Mouse (Mus musculus): ENCODE results near the gene D630039A03Rik. TPM values are rescaled to one million over a fixed set of nuclear protein-coding genes. Genes with fewer than 3 reads are reported as not detected.
"Not testable (repeated sequence)": the region's sequence is repeated elsewhere in the genome, so short reads cannot be mapped to it uniquely, and the experiment has no call there.

Gene D630039A03Rik
- polyA plus RNA-seq, 1 experiment from 2014 or later, result not detected

- Histone ChIP-seq H3K4me1 (replicated peaks; ENCODE audit: control insufficient read depth, insufficient read depth, low read length) (no peaks in the 10 kb centered on the region; the same call in 1 of the 2 replicates), H3K27ac (ENCODE audit: low read depth, low read length) (no peak overlapping the region), H3K9me3 (ENCODE audit: control insufficient read depth, low read length) (no peaks in the 10 kb centered on the region), H3K27me3 (ENCODE audit: control insufficient read depth, insufficient read depth, low read length) (no peaks in the 10 kb centered on the region), H3K4me3 (ENCODE audit: low read depth, low read length) (no peak overlapping the region), H3K36me3 (ENCODE audit: control insufficient read depth, insufficient read depth, low read length) (no peaks in the 10 kb centered on the region), H3K9ac (ENCODE audit: low read length) (no peak overlapping the region), H3K4me2 (ENCODE audit: low read depth, low read length, severe bottlenecking) (no peak overlapping the region)
- WGBS, result 14% methylated on average over 5 of the region's 5 CpGs
- ATAC-seq (replicated peaks; ENCODE audit: low FRiP score) (0 out of 2 replicates have a peak, but pooled peaks have one; percentile 50), DNase-seq (ENCODE audit: low spot score) (peak; percentile 78)
Measured at GRCm38 (mm10) chr4:57904211-57904610, 11.9 kb downstream of the D630039A03Rik start.

GRCm38 (mm10) chr4:57902619-57903018, 13.5 kb downstream of the D630039A03Rik start:
- WGBS, result 85% methylated on average over 5 of the region's 5 CpGs
- Histone ChIP-seq H3K27ac (ENCODE audit: low read depth, low read length) (no peak overlapping the region), H3K4me3 (ENCODE audit: low read depth, low read length) (no peak overlapping the region), H3K4me1 (replicated peaks; ENCODE audit: control insufficient read depth, insufficient read depth, low read length) (no peaks in the 10 kb centered on the region; the same call in 1 of the 2 replicates), H3K27me3 (ENCODE audit: control insufficient read depth, insufficient read depth, low read length) (no peaks in the 10 kb centered on the region), H3K4me2 (ENCODE audit: low read depth, low read length, severe bottlenecking) (no peak overlapping the region), H3K9me3 (ENCODE audit: control insufficient read depth, low read length) (no peaks in the 10 kb centered on the region), H3K9ac (ENCODE audit: low read length) (no peak overlapping the region), H3K36me3 (ENCODE audit: control insufficient read depth, insufficient read depth, low read length) (no peaks in the 10 kb centered on the region)
- DNase-seq (ENCODE audit: low spot score), result no peak
- ATAC-seq (replicated peaks; ENCODE audit: low FRiP score), result no peak

DNA sequence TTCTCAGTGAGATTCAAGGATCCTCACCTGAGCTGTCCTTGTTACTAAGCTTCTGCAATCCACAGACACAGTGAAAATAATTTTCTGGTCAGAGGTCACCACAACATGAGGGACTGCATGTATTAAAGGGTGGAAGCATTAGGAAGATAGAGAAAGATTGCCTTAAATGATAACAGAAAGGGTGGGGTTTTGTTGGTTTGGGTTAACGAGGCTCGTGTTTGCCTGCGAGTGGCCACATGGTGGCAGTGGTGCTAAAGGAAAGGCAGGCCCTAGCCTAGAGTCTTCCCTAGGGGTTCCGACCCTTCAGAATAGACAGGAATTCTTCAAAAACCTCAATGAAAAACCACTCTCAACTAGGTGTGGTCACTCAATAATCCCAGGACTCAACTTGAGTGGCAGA, 14.9 kb downstream of the D630039A03Rik start:
- Histone ChIP-seq H3K27ac (ENCODE audit: low read depth, low read length) (no peak overlapping the region), H3K9ac (ENCODE audit: low read length) (no peak overlapping the region), H3K4me3 (ENCODE audit: low read depth, low read length) (no peak overlapping the region), H3K4me1 (replicated peaks; ENCODE audit: control insufficient read depth, insufficient read depth, low read length) (no peaks in the 10 kb centered on the region; the same call in 1 of the 2 replicates), H3K27me3 (ENCODE audit: control insufficient read depth, insufficient read depth, low read length) (no peaks in the 10 kb centered on the region), H3K36me3 (ENCODE audit: control insufficient read depth, insufficient read depth, low read length) (no peaks in the 10 kb centered on the region), H3K9me3 (ENCODE audit: control insufficient read depth, low read length) (no peaks in the 10 kb centered on the region), H3K4me2 (ENCODE audit: low read depth, low read length, severe bottlenecking) (no peak overlapping the region)
- ATAC-seq (replicated peaks; ENCODE audit: low FRiP score), result 0 out of 2 replicates have a peak, but pooled peaks have one; percentile 61
- peak; percentile 68 for DNase-seq (ENCODE audit: low spot score)
- 11% methylated on average over 4 of the region's 4 CpGs for WGBS

DNA sequence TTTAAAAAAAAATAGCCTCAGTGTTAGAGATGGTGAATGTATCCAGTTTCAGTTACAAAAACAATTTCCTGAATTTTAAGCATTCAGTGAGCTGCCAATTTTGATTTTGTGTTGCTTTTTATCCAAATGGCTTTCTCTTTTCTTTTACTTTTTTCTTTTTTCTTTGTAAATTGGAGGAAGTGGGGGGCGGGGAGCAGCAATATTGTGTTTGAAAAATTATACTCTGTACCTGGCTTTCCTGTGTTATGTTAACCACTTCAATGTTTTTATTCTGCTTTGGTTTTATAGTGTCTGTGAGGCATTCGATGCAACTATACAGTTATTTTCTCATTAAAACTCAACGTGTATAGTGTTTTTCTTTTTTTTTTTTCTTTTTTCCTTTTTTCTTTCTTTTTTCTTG, 19.5 kb downstream of the D630039A03Rik start:
- H3K36me3 ChIP-seq (ENCODE audit: control insufficient read depth, insufficient read depth, low read length), result no peaks in the 10 kb centered on the region
- no peak overlapping the region for H3K9ac ChIP-seq (ENCODE audit: low read length)
- H3K27ac ChIP-seq (ENCODE audit: low read depth, low read length), result no peak overlapping the region
- DNase-seq (ENCODE audit: low spot score) (no peak), ATAC-seq (replicated peaks; ENCODE audit: low FRiP score) (no peak)
- H3K27me3 ChIP-seq (ENCODE audit: control insufficient read depth, insufficient read depth, low read length), result no peaks in the 10 kb centered on the region
- no peak overlapping the region for H3K4me3 ChIP-seq (ENCODE audit: low read depth, low read length)
- no peak overlapping the region for H3K4me2 ChIP-seq (ENCODE audit: low read depth, low read length, severe bottlenecking)
- no peaks in the 10 kb centered on the region for H3K9me3 ChIP-seq (ENCODE audit: control insufficient read depth, low read length)
- 67% methylated on average over 3 of the region's 3 CpGs for WGBS
- 0 out of 2 replicates have a peak, but pooled peaks cover 4% of the 10 kb centered on the region for H3K4me1 ChIP-seq (replicated peaks; ENCODE audit: control insufficient read depth, insufficient read depth, low read length)

- ATAC-seq (replicated peaks; ENCODE audit: low FRiP score), result no peak
- Histone ChIP-seq H3K9ac (ENCODE audit: low read length) (no peak overlapping the region), H3K4me2 (ENCODE audit: low read depth, low read length, severe bottlenecking) (no peak overlapping the region), H3K4me1 (replicated peaks; ENCODE audit: control insufficient read depth, insufficient read depth, low read length) (peaks cover 9% of the 10 kb centered on the region; the same call in 1 of the 2 replicates), H3K27ac (ENCODE audit: low read depth, low read length) (no peak overlapping the region), H3K27me3 (ENCODE audit: control insufficient read depth, insufficient read depth, low read length) (no peaks in the 10 kb centered on the region), H3K4me3 (ENCODE audit: low read depth, low read length) (no peak overlapping the region), H3K36me3 (ENCODE audit: control insufficient read depth, insufficient read depth, low read length) (no peaks in the 10 kb centered on the region), H3K9me3 (ENCODE audit: control insufficient read depth, low read length) (no peaks in the 10 kb centered on the region)
- 71% methylated on average over 6 of the region's 6 CpGs for WGBS
- peak; percentile 17 for DNase-seq (ENCODE audit: low spot score)
Measured at GRCm38 (mm10) chr4:57895902-57896301, 20.2 kb downstream of the D630039A03Rik start.

GRCm38 (mm10) chr4:57895140-57895539, 21.0 kb downstream of the D630039A03Rik start:
- DNase-seq (ENCODE audit: low spot score), result peak; percentile 43

DNA sequence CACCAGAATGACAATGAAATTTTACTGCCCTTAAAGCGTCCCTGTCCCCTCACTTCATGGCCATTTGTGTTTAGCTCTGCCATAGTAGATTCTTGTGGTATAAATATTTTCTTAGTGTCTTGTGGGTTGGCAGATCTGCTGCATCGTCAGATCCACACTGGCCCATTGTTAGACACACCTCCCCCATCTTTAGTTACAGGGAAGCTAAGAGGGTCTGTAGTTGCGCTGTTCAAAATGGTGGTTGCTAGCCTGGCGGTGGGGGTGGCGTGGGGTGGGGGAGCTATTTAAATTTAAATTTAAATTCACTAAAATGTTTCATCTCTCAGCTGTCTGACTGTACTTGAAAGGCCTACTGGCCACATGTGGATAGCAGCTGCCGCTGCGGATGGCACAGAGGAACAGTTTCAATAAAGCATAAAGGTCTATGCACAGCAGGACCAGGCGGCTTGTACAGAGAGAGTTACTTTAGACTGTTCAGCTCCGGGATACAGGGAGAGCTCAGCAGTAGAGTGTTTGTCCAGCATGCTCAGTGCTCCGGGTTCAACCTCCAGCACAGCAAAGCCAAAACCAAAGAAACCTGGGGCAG, 24.0 kb downstream of the D630039A03Rik start:
- Histone ChIP-seq H3K4me3 (ENCODE audit: low read depth, low read length) (no peak overlapping the region), H3K27me3 (ENCODE audit: control insufficient read depth, insufficient read depth, low read length) (no peaks in the 10 kb centered on the region), H3K27ac (ENCODE audit: low read depth, low read length) (no peak overlapping the region), H3K9ac (ENCODE audit: low read length) (no peak overlapping the region), H3K4me1 (replicated peaks; ENCODE audit: control insufficient read depth, insufficient read depth, low read length) (peaks cover 9% of the 10 kb centered on the region; the same call in 1 of the 2 replicates), H3K9me3 (ENCODE audit: control insufficient read depth, low read length) (no peaks in the 10 kb centered on the region), H3K36me3 (ENCODE audit: control insufficient read depth, insufficient read depth, low read length) (no peaks in the 10 kb centered on the region), H3K4me2 (ENCODE audit: low read depth, low read length, severe bottlenecking) (no peak overlapping the region)
- ATAC-seq (replicated peaks; ENCODE audit: low FRiP score) (peak; percentile 51; the same call in 1 of the 2 replicates), DNase-seq (ENCODE audit: low spot score) (no peak)
- 60% methylated on average over 10 of the region's 10 CpGs for WGBS

More at GRCm38 (mm10) chr4:57895140-57895539, 21.0 kb downstream of the D630039A03Rik start:
- 19% methylated on average over 5 of the region's 5 CpGs for WGBS
- no peak overlapping the region for H3K4me3 ChIP-seq (ENCODE audit: low read depth, low read length)
- peaks cover 9% of the 10 kb centered on the region; the same call in 1 of the 2 replicates for H3K4me1 ChIP-seq (replicated peaks; ENCODE audit: control insufficient read depth, insufficient read depth, low read length)
- no peaks in the 10 kb centered on the region for H3K9me3 ChIP-seq (ENCODE audit: control insufficient read depth, low read length)
- H3K36me3 ChIP-seq (ENCODE audit: control insufficient read depth, insufficient read depth, low read length), result no peaks in the 10 kb centered on the region
- ATAC-seq (replicated peaks; ENCODE audit: low FRiP score), result no peak
- H3K9ac ChIP-seq (ENCODE audit: low read length), result no peak overlapping the region
- H3K27ac ChIP-seq (ENCODE audit: low read depth, low read length), result no peak overlapping the region
- H3K4me2 ChIP-seq (ENCODE audit: low read depth, low read length, severe bottlenecking), result no peak overlapping the region
- H3K27me3 ChIP-seq (ENCODE audit: control insufficient read depth, insufficient read depth, low read length), result no peaks in the 10 kb centered on the region

DNA sequence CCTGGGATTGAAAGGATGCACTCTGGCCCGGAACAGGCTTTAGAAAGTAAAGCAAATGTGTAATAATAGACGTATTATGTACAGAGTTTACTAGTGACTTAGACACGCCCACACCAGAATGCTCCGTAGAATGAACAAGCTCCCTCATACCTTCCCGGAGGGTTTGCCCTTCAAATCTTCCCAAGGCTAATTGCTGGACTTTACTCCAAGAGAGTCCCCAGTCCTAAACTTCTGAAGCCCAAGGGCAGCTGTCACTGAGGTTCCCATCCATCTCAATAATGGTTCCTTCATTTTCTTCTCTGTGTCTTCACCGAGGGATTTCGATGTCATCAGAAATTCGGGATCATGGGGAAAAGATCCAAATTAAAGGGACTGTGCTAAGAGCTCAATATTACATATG, 26.3 kb downstream of the D630039A03Rik start:
- Histone ChIP-seq H3K27ac (ENCODE audit: low read depth, low read length) (no peak overlapping the region), H3K4me2 (ENCODE audit: low read depth, low read length, severe bottlenecking) (no peak overlapping the region), H3K9me3 (ENCODE audit: control insufficient read depth, low read length) (no peaks in the 10 kb centered on the region), H3K27me3 (ENCODE audit: control insufficient read depth, insufficient read depth, low read length) (no peaks in the 10 kb centered on the region), H3K4me1 (replicated peaks; ENCODE audit: control insufficient read depth, insufficient read depth, low read length) (peaks cover 9% of the 10 kb centered on the region; the same call in 1 of the 2 replicates), H3K36me3 (ENCODE audit: control insufficient read depth, insufficient read depth, low read length) (no peaks in the 10 kb centered on the region), H3K4me3 (ENCODE audit: low read depth, low read length) (no peak overlapping the region), H3K9ac (ENCODE audit: low read length) (no peak overlapping the region)
- DNase-seq (ENCODE audit: low spot score) (no peak), ATAC-seq (replicated peaks; ENCODE audit: low FRiP score) (no peak)
- WGBS, result 85% methylated on average over 8 of the region's 8 CpGs

- not testable (repeated sequence) for H3K4me1 ChIP-seq (replicated peaks; ENCODE audit: control insufficient read depth, insufficient read depth, low read length); DNase-seq (ENCODE audit: low spot score); H3K9me3 ChIP-seq (ENCODE audit: control insufficient read depth, low read length); H3K36me3 ChIP-seq (ENCODE audit: control insufficient read depth, insufficient read depth, low read length); H3K27ac ChIP-seq (ENCODE audit: low read depth, low read length); ATAC-seq (replicated peaks; ENCODE audit: low FRiP score); H3K4me2 ChIP-seq (ENCODE audit: low read depth, low read length, severe bottlenecking); H3K4me3 ChIP-seq (ENCODE audit: low read depth, low read length); H3K27me3 ChIP-seq (ENCODE audit: control insufficient read depth, insufficient read depth, low read length); H3K9ac ChIP-seq (ENCODE audit: low read length)
- 96% methylated on average over 1 of the region's 1 CpGs for WGBS
Measured at GRCm38 (mm10) chr4:57888978-57889377, 27.1 kb downstream of the D630039A03Rik start.
